ENCODE assay signal across 8 mouse cellular contexts in genomic region chr8:80492987-80493441, GRCm38 (mm10). TPM values are rescaled to one million over a fixed set of nuclear protein-coding genes. Genes with fewer than 3 reads are reported as not detected.
DNase-seq lines count a peak whose midpoint lies in the region; ATAC-seq lines count a peak whose summit lies in the region.

No protein-coding gene starts in this region.

- intact Hi-C loops in left cerebral cortex, postnatal 25 days (cut with DNase I), result loop anchor here (1.0 kb wide), 1 partner anchor 195 kb away; no protein-coding TSS in a partner anchor

- no peaks in the 10 kb centered on the region for H3K27me3 ChIP-seq in forebrain, embryonic 15.5 days

- H3K9ac ChIP-seq in forebrain, embryonic 15.5 days (replicated peaks), result peak overlapping the region; percentile 46

- H3K36me3 ChIP-seq in forebrain, embryonic 15.5 days, result no peaks in the 10 kb centered on the region

- H3K4me3 ChIP-seq in forebrain, embryonic 15.5 days, result peak overlapping the region; percentile 48

- H3K9me3 ChIP-seq in forebrain, embryonic 15.5 days, result no peaks in the 10 kb centered on the region

- H3K4me2 ChIP-seq in forebrain, embryonic 15.5 days (replicated peaks), result peak overlapping the region; percentile 74

- peak; percentile 86 for ATAC-seq in forebrain, embryonic 15.5 days (replicated peaks)
- ATAC-seq in megakaryocyte progenitor cell, adult 5-6 weeks (replicated peaks; ENCODE audit: poor library complexity), result peak; percentile 38

- H3K4me1 ChIP-seq in forebrain, embryonic 15.5 days, result peaks cover 7% of the 10 kb centered on the region

- DNase-seq in T-cell, adult 2 months (ENCODE audit: low spot score), result peak; percentile 52
- peak; percentile 34 to 57 for DNase-seq in cerebellum, adult 18-20 months
- peak; percentile 76 for DNase-seq in induced T-regulatory cell, adult 2 months (ENCODE audit: low read depth)
- DNase-seq in left cerebral cortex, postnatal 25 days (ENCODE audit: low spot score in 2 of 2), result peak; percentile 46 to 47
- peak; percentile 49 for DNase-seq in right cerebral cortex, adult 2 months (ENCODE audit: low spot score in 2 of 2)
- peak; percentile 46 for DNase-seq in urinary bladder, postnatal 25 days (ENCODE audit: low spot score)

- under 1% methylated on average over 16 of the region's 16 CpGs for WGBS in forebrain, embryonic 15.5 days

- H3K27ac ChIP-seq in forebrain, embryonic 15.5 days (replicated peaks), result no peak overlapping the region

RNA-seq across cellular contexts. Expression of gene Gypa, which starts 0.6 kb away (rescaled TPM):
- polyA plus RNA-seq in forebrain, embryonic 15.5 days (2015; fragmentation: Nextera tagmentation; extraction: Ambion mirVana), result 2.5 and 4.2 TPM in 2 replicates
- total RNA-seq in left cerebral cortex, postnatal 25 days (2021), result not detected
- 9.4 and 10.0 TPM in 2 replicates for total RNA-seq in megakaryocyte progenitor cell, adult 5-6 weeks (2015)
- 8.5 and 9.1 TPM in 2 replicates for total RNA-seq in megakaryocyte progenitor cell, adult 5-6 weeks (2017)

Comparison
In these comparisons a context has a peak if more than half of its experiments do, and no peak if none do; other contexts are left out.
1. RNA of gene Gypa, which starts 0.6 kb away (total RNA-seq): 8.5 to 10.0 TPM in megakaryocyte progenitor cell, adult 5-6 weeks; not detected in left cerebral cortex, postnatal 25 days; every median in the first group is over 4 times any median in the second.
2. Peak in every context shown above with its lines, with median percentiles within 50 percentile points of each other: DNase-seq.